Mouse (Mus musculus): ENCODE results near the gene Baz2a. TPM values are rescaled to one million over a fixed set of nuclear protein-coding genes. Genes with fewer than 3 reads are reported as not detected.

Gene Baz2a
- polyA plus RNA-seq, 1 experiment = 3.6 TPM

- no peak overlapping the region for H3K4me3 ChIP-seq (replicated peaks)
- TF ChIP-seq GATA1 (IDR thresholded peaks at IDR 0.05; ENCODE audit: low read length) = no peak
- TF ChIP-seq TAL1 (IDR thresholded peaks at IDR 0.05; ENCODE audit: low read length) = no peak
- H3K9me3 ChIP-seq (ENCODE audit: control insufficient read depth, low read length) = no peaks in the 10 kb centered on the region
- no peaks in the 10 kb centered on the region for H3K27me3 ChIP-seq (ENCODE audit: control insufficient read depth)
- peaks cover 64% of the 10 kb centered on the region for H3K36me3 ChIP-seq (ENCODE audit: control insufficient read depth)
- H3K4me1 ChIP-seq (ENCODE audit: control insufficient read depth) = no peaks in the 10 kb centered on the region
Observed at GRCm38 (mm10) chr10:128131297-128131696, 39.9 kb downstream of the Baz2a start.

- no peak for TF ChIP-seq TAL1 (IDR thresholded peaks at IDR 0.05; ENCODE audit: low read length)
- no peak for TF ChIP-seq GATA1 (IDR thresholded peaks at IDR 0.05; ENCODE audit: low read length)
- H3K36me3 ChIP-seq (ENCODE audit: control insufficient read depth) = peaks cover 58% of the 10 kb centered on the region
- no peaks in the 10 kb centered on the region for H3K27me3 ChIP-seq (ENCODE audit: control insufficient read depth)
Observed at GRCm38 (mm10) chr10:128131812-128132211, 40.4 kb downstream of the Baz2a start.

GRCm38 (mm10) chr10:128133650-128134332, 42.4 kb downstream of the Baz2a start:
- no peaks in the 10 kb centered on the region for H3K4me1 ChIP-seq (ENCODE audit: control insufficient read depth)
- no peak overlapping the region for H3K4me3 ChIP-seq (replicated peaks)
- no peaks in the 10 kb centered on the region for H3K9me3 ChIP-seq (ENCODE audit: control insufficient read depth, low read length)
- TF ChIP-seq GATA1 (IDR thresholded peaks at IDR 0.05; ENCODE audit: low read length) (no peak), TAL1 (IDR thresholded peaks at IDR 0.05; ENCODE audit: low read length) (no peak)
- H3K27me3 ChIP-seq (ENCODE audit: control insufficient read depth) = no peaks in the 10 kb centered on the region
- peaks cover 45% of the 10 kb centered on the region for H3K36me3 ChIP-seq (ENCODE audit: control insufficient read depth)

More at GRCm38 (mm10) chr10:128131812-128132211, 40.4 kb downstream of the Baz2a start:
- H3K4me1 ChIP-seq (ENCODE audit: control insufficient read depth) = no peaks in the 10 kb centered on the region
- H3K9me3 ChIP-seq (ENCODE audit: control insufficient read depth, low read length) = no peaks in the 10 kb centered on the region
- no peak overlapping the region for H3K4me3 ChIP-seq (replicated peaks)

DNA sequence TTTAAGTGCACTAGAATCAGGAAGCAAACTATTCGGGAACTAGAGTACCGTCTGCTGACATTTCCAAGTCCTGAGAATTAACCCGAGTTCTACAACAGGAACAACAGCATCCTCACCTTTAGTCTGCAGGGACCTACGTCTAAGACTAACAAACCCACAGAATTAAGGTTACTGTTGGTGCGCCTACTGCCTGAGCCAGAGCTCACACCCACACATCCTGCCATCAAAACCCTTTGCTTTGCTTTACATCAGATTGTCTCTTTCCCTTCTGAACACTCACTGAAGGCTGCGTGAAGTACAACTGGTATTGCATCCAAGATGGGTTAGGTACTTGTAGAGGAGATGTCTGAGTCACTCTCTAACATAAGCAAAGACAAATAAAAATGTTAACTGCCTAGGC, 44.0 kb downstream of the Baz2a start:
- Histone ChIP-seq H3K36me3 (ENCODE audit: control insufficient read depth) (peaks cover 36% of the 10 kb centered on the region), H3K4me3 (replicated peaks) (no peak overlapping the region), H3K27me3 (ENCODE audit: control insufficient read depth) (no peaks in the 10 kb centered on the region), H3K4me1 (ENCODE audit: control insufficient read depth) (no peaks in the 10 kb centered on the region), H3K9me3 (ENCODE audit: control insufficient read depth, low read length) (no peaks in the 10 kb centered on the region)
- TF ChIP-seq TAL1 (IDR thresholded peaks at IDR 0.05; ENCODE audit: low read length) (no peak), GATA1 (IDR thresholded peaks at IDR 0.05; ENCODE audit: low read length) (no peak)

- no peaks in the 10 kb centered on the region for H3K9me3 ChIP-seq (ENCODE audit: control insufficient read depth, low read length)
- H3K4me1 ChIP-seq (ENCODE audit: control insufficient read depth) = peaks cover 3% of the 10 kb centered on the region; the same call in 1 of the 2 replicates
- TF ChIP-seq GATA1 (IDR thresholded peaks at IDR 0.05; ENCODE audit: low read length) = no peak
- TF ChIP-seq TAL1 (IDR thresholded peaks at IDR 0.05; ENCODE audit: low read length) = no peak
- H3K36me3 ChIP-seq (ENCODE audit: control insufficient read depth) = peaks cover 23% of the 10 kb centered on the region
- no peaks in the 10 kb centered on the region for H3K27me3 ChIP-seq (ENCODE audit: control insufficient read depth)
- H3K4me3 ChIP-seq (replicated peaks) = no peak overlapping the region
Observed at GRCm38 (mm10) chr10:128140236-128140952, 49.0 kb downstream of the Baz2a start.

DNA sequence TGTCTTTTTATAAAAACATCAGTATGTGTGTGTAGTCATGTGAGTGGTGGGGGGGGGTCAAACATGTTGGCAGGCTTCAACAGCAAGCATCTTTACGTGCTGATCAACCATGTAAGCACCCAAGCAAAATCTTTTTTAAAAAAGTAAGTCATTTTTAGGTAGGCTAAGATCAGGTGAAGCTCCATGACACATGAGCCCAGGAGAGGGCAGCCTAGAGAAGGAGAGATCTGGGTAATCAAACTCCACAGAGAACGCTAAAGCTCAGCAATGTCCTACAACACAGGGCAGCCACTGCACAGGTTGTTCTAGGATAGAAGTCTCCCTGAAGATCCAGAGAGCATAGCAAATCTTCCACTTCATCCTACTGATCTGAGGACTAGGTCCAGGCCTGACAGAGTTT, 50.8 kb downstream of the Baz2a start:
- peaks cover 21% of the 10 kb centered on the region for H3K36me3 ChIP-seq (ENCODE audit: control insufficient read depth)
- H3K9me3 ChIP-seq (ENCODE audit: control insufficient read depth, low read length) = no peaks in the 10 kb centered on the region
- H3K4me1 ChIP-seq (ENCODE audit: control insufficient read depth) = peaks cover 5% of the 10 kb centered on the region
- H3K4me3 ChIP-seq (replicated peaks) = no peak overlapping the region
- TF ChIP-seq TAL1 (IDR thresholded peaks at IDR 0.05; ENCODE audit: low read length) = no peak
- no peak for TF ChIP-seq GATA1 (IDR thresholded peaks at IDR 0.05; ENCODE audit: low read length)
- H3K27me3 ChIP-seq (ENCODE audit: control insufficient read depth) = no peaks in the 10 kb centered on the region

GRCm38 (mm10) chr10:128143659-128144058, 52.3 kb downstream of the Baz2a start:
- H3K4me1 ChIP-seq (ENCODE audit: control insufficient read depth) = peaks cover 5% of the 10 kb centered on the region
- TF ChIP-seq GATA1 (IDR thresholded peaks at IDR 0.05; ENCODE audit: low read length) = no peak
- no peak for TF ChIP-seq TAL1 (IDR thresholded peaks at IDR 0.05; ENCODE audit: low read length)
- peaks cover 15% of the 10 kb centered on the region for H3K36me3 ChIP-seq (ENCODE audit: control insufficient read depth)
- no peaks in the 10 kb centered on the region for H3K27me3 ChIP-seq (ENCODE audit: control insufficient read depth)
- no peaks in the 10 kb centered on the region for H3K9me3 ChIP-seq (ENCODE audit: control insufficient read depth, low read length)
- H3K4me3 ChIP-seq (replicated peaks) = no peak overlapping the region

DNA sequence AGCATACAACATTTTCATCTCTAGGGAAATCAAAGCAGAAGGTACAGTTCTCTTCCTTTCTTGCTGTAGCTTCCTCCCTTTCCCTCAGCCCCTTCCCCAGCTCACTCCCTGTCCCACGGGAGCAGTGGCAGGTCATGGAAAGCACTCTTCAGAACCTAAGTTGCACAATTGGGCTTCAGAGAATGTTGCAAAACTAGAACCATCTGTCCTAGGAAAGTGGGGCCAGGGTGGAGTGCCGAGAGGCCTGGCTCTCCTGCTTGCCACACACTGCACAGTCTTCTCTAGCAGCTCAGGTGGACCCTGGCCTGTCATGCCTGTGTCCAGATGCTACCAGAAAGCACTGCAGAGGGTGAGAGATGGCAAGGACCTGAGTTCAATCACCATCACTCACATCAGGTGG, 53.6 kb downstream of the Baz2a start:
- no peak for TF ChIP-seq GATA1 (IDR thresholded peaks at IDR 0.05; ENCODE audit: low read length)
- TF ChIP-seq TAL1 (IDR thresholded peaks at IDR 0.05; ENCODE audit: low read length) = no peak
- Histone ChIP-seq H3K27me3 (ENCODE audit: control insufficient read depth) (no peaks in the 10 kb centered on the region), H3K4me3 (replicated peaks) (no peak overlapping the region), H3K9me3 (ENCODE audit: control insufficient read depth, low read length) (no peaks in the 10 kb centered on the region), H3K4me1 (ENCODE audit: control insufficient read depth) (peaks cover 18% of the 10 kb centered on the region), H3K36me3 (ENCODE audit: control insufficient read depth) (peaks cover 15% of the 10 kb centered on the region)

DNA sequence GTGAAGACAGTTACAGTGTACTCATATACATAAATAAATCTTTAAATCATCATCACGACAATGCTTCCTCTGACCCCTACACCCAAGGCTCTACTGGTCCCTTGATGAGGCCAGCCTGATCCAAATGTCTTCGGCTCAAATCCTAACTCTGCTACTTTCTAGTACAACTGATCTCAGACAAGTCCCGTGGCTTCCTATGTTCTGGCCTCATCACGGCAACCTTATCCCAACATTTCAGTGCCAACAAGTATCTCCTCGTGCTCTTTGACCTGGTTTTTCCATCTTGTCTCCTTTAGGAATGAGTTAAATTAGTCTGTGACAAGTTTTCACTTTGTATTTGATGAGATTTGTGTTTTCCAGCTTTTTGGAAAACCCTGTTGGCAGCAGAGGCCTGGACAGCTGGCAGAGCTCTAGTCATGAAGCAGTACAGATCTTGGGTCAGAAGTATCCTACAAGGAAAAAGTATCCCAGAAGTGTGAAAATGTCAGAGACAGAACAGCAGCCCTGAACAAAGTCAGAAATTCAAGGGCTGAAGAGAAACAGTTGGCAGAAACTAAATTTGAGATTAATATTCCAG, 57.5 kb downstream of the Baz2a start:
- no peaks in the 10 kb centered on the region for H3K9me3 ChIP-seq (ENCODE audit: control insufficient read depth, low read length)
- H3K4me1 ChIP-seq (ENCODE audit: control insufficient read depth) = peaks cover 26% of the 10 kb centered on the region
- TF ChIP-seq GATA1 (IDR thresholded peaks at IDR 0.05; ENCODE audit: low read length) = no peak
- TF ChIP-seq TAL1 (IDR thresholded peaks at IDR 0.05; ENCODE audit: low read length) = no peak
- no peaks in the 10 kb centered on the region for H3K27me3 ChIP-seq (ENCODE audit: control insufficient read depth)
- peaks cover 11% of the 10 kb centered on the region for H3K36me3 ChIP-seq (ENCODE audit: control insufficient read depth)
- H3K4me3 ChIP-seq (replicated peaks) = peak overlapping the region; percentile 67

All from erythroblast, embryonic 14.5 days (primary cell).